Mouse (Mus musculus): ENCODE data around the gene Wdr5b. TPM values are rescaled to one million over a fixed set of nuclear protein-coding genes. Genes with fewer than 3 reads are reported as not detected.

The Wdr5b gene
- total RNA-seq, 2 experiments from 2014 or later = 5.5 to 5.8 TPM

DNA sequence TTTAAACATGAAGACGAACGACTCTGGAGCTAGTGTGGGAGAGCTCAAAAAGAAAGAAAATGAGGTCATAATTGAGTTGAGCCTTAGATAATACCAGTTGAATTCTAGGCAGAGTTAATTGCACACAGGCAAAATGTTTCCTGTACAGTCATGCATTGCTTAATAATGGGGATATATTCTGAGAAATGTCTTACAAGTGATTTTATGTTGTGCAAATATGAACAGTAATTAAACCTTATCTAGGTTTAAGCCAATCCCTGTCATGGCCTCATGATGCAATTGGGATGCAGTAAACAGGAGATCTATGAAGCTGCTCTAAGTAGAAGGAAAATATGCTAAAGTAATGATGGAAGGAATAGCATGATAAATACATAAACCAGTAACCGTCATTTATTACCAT lies 33.8 kb downstream of the Wdr5b start:
- Histone ChIP-seq H3K27ac (no peak overlapping the region), H3K4me3 (no peak overlapping the region)
- no peak for TF ChIP-seq CTCF (conservative IDR thresholded peaks at IDR 0.05)
- no peak for DNase-seq (ENCODE audit: low spot score in 2 of 2)

DNA sequence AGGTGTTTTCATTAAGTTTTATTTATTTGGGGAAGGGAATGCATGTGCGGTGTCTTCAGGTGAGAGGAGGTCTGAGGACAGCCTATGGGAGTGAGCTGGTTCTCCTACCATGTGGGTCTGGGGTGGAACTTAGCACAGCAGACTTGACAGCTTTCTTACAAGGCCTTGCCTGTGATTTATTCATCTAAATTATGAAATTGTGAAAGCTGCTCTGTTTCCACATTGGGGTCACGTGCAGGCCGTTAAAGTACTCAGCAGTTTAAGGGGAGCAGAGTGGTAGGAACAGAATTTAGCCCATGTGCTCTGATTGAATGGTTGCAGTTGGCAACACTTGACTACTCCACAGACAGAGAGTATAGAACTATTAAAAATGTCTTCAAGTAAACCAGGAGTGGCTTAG lies 38.9 kb downstream of the Wdr5b start:
- Histone ChIP-seq H3K27ac (no peak overlapping the region), H3K4me3 (no peak overlapping the region)
- no peak for TF ChIP-seq CTCF (conservative IDR thresholded peaks at IDR 0.05)
- DNase-seq (ENCODE audit: low spot score in 2 of 2) = no peak

DNA sequence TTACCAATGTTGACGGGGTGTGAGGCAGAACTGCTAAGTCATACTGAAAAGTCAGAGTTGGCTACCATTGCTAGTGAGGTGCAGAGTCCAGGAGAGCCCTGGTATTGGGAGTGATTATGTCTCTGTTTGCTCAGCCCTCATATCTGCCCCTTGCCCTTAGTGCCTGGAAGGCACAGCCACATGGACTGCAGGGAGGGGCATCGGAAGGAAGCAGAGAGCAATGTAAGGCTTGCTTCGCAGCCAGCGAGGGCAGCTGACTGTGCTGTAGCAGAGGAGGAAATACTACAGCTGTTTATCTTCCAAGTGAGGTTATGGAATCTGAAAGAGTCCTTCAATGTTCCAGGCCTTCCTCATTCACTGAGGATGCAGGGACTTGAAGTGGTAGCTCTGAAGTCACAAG lies 46.9 kb downstream of the Wdr5b start:
- no peak for DNase-seq (ENCODE audit: low spot score in 2 of 2)
- TF ChIP-seq CTCF (conservative IDR thresholded peaks at IDR 0.05) = no peak
- Histone ChIP-seq H3K27ac (no peak overlapping the region), H3K4me3 (no peak overlapping the region)

DNA sequence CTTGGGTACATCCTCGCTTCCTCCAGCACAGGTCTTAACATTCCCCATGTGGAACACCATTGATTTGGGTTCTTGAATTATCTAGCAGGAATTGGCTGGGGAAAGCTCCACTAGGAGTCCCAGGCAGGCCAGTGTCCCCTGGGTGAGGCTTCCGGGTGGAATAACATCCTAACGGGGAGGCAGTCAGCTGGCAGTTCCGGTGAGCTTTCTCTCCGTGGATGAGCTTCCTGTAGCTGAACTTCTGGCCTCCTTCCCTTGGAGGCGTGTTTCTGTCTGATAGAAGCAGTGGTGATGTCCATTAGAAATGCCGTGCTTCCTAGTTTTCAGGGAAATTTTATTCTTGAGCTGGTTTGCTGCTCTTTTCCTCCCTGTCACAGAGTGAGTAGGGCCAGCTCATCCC lies 48.1 kb downstream of the Wdr5b start:
- H3K4me3 ChIP-seq = no peak overlapping the region
- TF ChIP-seq CTCF (conservative IDR thresholded peaks at IDR 0.05) = no peak
- no peak overlapping the region for H3K27ac ChIP-seq
- no peak for DNase-seq (ENCODE audit: low spot score in 2 of 2)

DNA sequence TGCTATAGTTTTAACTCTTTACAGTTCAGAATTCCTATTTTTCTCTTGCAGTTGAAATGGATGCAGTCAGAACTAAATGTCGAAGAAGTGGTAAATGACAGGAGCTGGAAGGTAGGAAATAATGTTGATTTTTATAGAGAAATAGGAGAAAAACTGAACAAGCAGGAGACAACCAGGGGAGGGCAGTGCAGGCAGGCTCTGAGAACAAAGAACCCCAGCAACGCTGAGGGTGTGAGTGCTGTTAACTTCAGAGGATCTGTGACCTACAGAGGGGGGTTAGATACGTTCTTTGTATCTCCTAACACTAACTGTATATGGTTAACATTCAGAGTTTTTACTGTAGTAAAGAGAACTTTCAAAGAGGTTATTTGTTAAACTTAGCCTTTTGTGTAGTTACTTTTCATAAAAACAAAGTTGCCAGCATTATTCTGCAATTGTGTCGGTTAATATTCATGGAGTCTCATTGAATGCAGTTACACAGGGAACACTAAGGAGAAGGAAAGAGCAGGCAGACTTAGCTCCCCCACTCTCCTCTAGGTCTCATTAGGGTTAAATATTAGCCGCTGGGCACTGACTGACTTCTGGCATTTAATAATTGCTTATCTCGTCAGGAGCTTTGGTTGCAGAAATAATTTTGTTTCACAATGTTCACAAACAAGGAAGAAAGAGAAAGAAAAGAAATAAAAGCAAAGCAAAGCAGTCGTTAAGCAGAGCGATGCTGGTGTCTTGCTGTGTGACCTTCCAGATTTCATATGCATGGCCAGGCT lies 49.0 kb downstream of the Wdr5b start:
- Histone ChIP-seq H3K27ac (no peak overlapping the region), H3K4me3 (no peak overlapping the region)
- TF ChIP-seq CTCF (conservative IDR thresholded peaks at IDR 0.05) = peak; percentile 69
- DNase-seq (ENCODE audit: low spot score in 2 of 2) = no peak

DNA sequence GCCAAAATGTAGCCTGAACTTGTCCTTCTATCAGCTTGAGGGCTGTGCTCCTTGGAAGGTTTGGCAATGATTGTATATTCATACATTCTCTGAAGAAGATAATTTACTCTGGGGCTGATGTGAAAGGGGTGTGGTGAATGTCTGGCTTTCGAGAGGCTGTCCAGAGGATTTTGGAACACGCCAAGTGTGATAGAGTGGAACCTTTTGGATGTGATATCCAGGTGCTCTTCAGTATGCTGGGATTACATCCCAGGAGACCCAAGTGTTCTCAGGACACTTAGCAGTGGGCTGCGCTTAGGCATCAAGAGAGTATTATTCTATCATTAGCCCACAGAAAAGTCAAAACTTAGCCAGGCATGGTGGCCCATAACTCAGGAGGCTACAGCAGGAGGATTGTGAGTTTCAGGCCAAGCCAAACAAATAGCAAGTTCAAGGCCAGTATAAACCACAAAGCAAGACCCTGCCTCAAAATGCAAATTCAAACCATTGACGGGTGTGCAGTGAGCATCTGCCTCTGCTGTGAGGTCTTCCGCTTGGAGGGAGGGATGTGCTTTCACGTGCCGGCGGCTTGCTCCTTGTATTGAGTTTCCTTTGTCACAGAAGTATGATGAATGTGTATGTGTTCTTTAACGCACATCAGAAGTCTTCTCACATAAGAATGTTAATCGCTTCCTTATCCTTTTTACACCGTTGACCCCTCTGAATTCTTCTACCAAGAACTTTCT lies 50.0 kb downstream of the Wdr5b start:
- no peak overlapping the region for H3K27ac ChIP-seq
- DNase-seq (ENCODE audit: low spot score in 2 of 2) = no peak
- H3K4me3 ChIP-seq = no peak overlapping the region
- no peak for TF ChIP-seq CTCF (conservative IDR thresholded peaks at IDR 0.05)

Other genes starting within 250 kb of the Wdr5b start
- 1 to 10 TPM; 1.2 to 1.4 TPM for gene Parp14, start 169.6 kb upstream of the Wdr5b start, total RNA-seq (2021)
- gene Parp9, start 102.7 kb upstream of the Wdr5b start, total RNA-seq (2021) = 1 to 10 TPM; 3.1 to 3.6 TPM
- gene Dtx3l, start 102.0 kb upstream of the Wdr5b start, total RNA-seq (2021) = 1 to 10 TPM; 4.8 TPM
- 100 to 1,000 TPM; 139 to 141 TPM for gene Kpna1, start 62.4 kb upstream of the Wdr5b start, total RNA-seq (2021)
- gene Fam162a, start 30.4 kb downstream of the Wdr5b start, total RNA-seq (2021) = 10 to 100 TPM; 74.2 to 83.6 TPM
- gene Ccdc58, start 30.5 kb downstream of the Wdr5b start, total RNA-seq (2021) = 10 to 100 TPM; 22.1 to 22.5 TPM
- gene Csta1, start 90.1 kb downstream of the Wdr5b start, total RNA-seq (2021) = not detected
- not detected for gene Stfa2l1, start 115.6 kb downstream of the Wdr5b start, total RNA-seq (2021)
- gene Gm5483, start 143.0 kb downstream of the Wdr5b start, total RNA-seq (2021) = not detected
- gene Gm5416, start 169.2 kb downstream of the Wdr5b start, total RNA-seq (2021) = not detected
- gene 2010005H15Rik, start 180.3 kb downstream of the Wdr5b start, total RNA-seq (2021) = not detected
- not detected for gene Stfa1, start 235.8 kb downstream of the Wdr5b start, total RNA-seq (2021)

Measured in layer of hippocampus, adult 2 months (tissue).